Mouse (Mus musculus) forebrain, embryonic 16.5 days (tissue): ENCODE data around the gene Cpt1b. TPM values are rescaled to one million over a fixed set of nuclear protein-coding genes. Genes with fewer than 3 reads are reported as not detected.
A peak's percentile ranks its signal among the peaks of the same experiment; 100 is the strongest.

Experiments
- ATAC-seq: fragments of 200-750 bp; cut with Nextera tagmentation; 2 replicates; pipeline ENCODE4 v1.8.0; 2017; ENCODE audit warnings: mild to moderate bottlenecking, moderate library complexity
- H3K27ac ChIP-seq: fragments of 300-500 bp; sonication (generic); 2 replicates; pipeline ENCODE4 v1.5.1; 2014; ENCODE audit warnings: low read length, control low read depth
- H3K27me3 ChIP-seq: fragments of 300-500 bp; sonication (generic); replicated peaks from 2 replicates; pipeline ENCODE4 v1.6.1; 2014; ENCODE audit warnings: low read length; ENCODE audit not compliant: control insufficient read depth, insufficient read depth
- H3K36me3 ChIP-seq: fragments of 300-500 bp; sonication (generic); 2 replicates; pipeline ENCODE4 v1.6.1; 2014; ENCODE audit not compliant: control insufficient read depth, insufficient read depth
- H3K4me1 ChIP-seq: fragments of 300-500 bp; sonication (generic); replicated peaks from 2 replicates; pipeline ENCODE4 v1.6.1; 2014; ENCODE audit warnings: low read length; ENCODE audit not compliant: control insufficient read depth, insufficient read depth
- H3K4me2 ChIP-seq: fragments of 300-500 bp; sonication (generic); 2 replicates; pipeline ENCODE4 v1.6.1; 2014; ENCODE audit warnings: mild to moderate bottlenecking, low read length, control low read depth
- H3K4me3 ChIP-seq: fragments of 300-500 bp; sonication (generic); replicated peaks from 2 replicates; pipeline ENCODE4 v1.5.1; 2014; ENCODE audit warnings: mild to moderate bottlenecking, low read length, control low read depth
- H3K9ac ChIP-seq: fragments of 300-500 bp; sonication (generic); replicated peaks from 2 replicates; pipeline ENCODE4 v1.6.1; 2014; ENCODE audit warnings: low read depth, low read length, control low read depth
- H3K9me3 ChIP-seq: fragments of 300-500 bp; sonication (generic); 2 replicates; pipeline ENCODE4 v1.6.1; 2016; ENCODE audit warnings: low read length; ENCODE audit not compliant: control insufficient read depth
- WGBS: fragments of 180-500 bp; shearing (Covaris S2); extraction: QIAGEN DNeasy Blood & Tissue Kit; methylation state at CpG from one replicate; pipeline ENCODE4 v1.1.7; 2014; 5-methylcytosine and 5-hydroxymethylcytosine counted together
- polyA plus RNA-seq: library from polyadenylated mRNA; unstranded; fragments of >200 nt; fragmentation: Nextera tagmentation; extraction: Ambion mirVana; gene quantifications from 2 replicates; pipeline ENCODE4 v1.2.1, GENCODE M21; 2015

The Cpt1b gene
- polyA plus RNA-seq, 1 experiment from 2014 or later = 1.8 TPM

GRCm38 (mm10) chr15:89462176-89462575 is 36.5 kb upstream of the Cpt1b start:
- whole genome bisulfite sequencing = 87% methylated on average over 7 of the region's 7 CpGs
- Histone ChIP-seq H3K4me2 (no peak overlapping the region), H3K9me3 (no peaks in the 10 kb centered on the region), H3K4me3 (no peak overlapping the region), H3K9ac (no peak overlapping the region), H3K27ac (no peak overlapping the region), H3K4me1 (no peaks in the 10 kb centered on the region), H3K36me3 (peaks cover 36% of the 10 kb centered on the region), H3K27me3 (no peaks in the 10 kb centered on the region)
- no peak for ATAC-seq

GRCm38 (mm10) chr15:89461321-89461720 is 35.7 kb upstream of the Cpt1b start:
- peaks cover 42% of the 10 kb centered on the region for H3K36me3 ChIP-seq
- WGBS = 86% methylated on average over 15 of the region's 15 CpGs
- H3K27ac ChIP-seq = no peak overlapping the region
- H3K9ac ChIP-seq = no peak overlapping the region
- H3K4me2 ChIP-seq = no peak overlapping the region
- H3K27me3 ChIP-seq = no peaks in the 10 kb centered on the region
- no peak overlapping the region for H3K4me3 ChIP-seq
- no peak for ATAC-seq
- H3K9me3 ChIP-seq = no peaks in the 10 kb centered on the region
- H3K4me1 ChIP-seq = no peaks in the 10 kb centered on the region; the same call in 1 of the 2 replicates

GRCm38 (mm10) chr15:89460298-89460697 is 34.6 kb upstream of the Cpt1b start:
- H3K9ac ChIP-seq = no peak overlapping the region
- H3K36me3 ChIP-seq = peaks cover 42% of the 10 kb centered on the region
- WGBS = 77% methylated on average over 10 of the region's 10 CpGs
- no peak for ATAC-seq
- no peaks in the 10 kb centered on the region for H3K27me3 ChIP-seq
- H3K4me2 ChIP-seq = no peak overlapping the region
- no peak overlapping the region for H3K27ac ChIP-seq
- H3K4me3 ChIP-seq = no peak overlapping the region
- H3K4me1 ChIP-seq = peaks cover 8% of the 10 kb centered on the region
- H3K9me3 ChIP-seq = no peaks in the 10 kb centered on the region

GRCm38 (mm10) chr15:89459821-89460220 is 34.2 kb upstream of the Cpt1b start:
- H3K9me3 ChIP-seq = no peaks in the 10 kb centered on the region
- H3K4me3 ChIP-seq = no peak overlapping the region
- no peak for ATAC-seq
- WGBS = 90% methylated on average over 7 of the region's 7 CpGs
- H3K4me1 ChIP-seq = peaks cover 12% of the 10 kb centered on the region
- no peaks in the 10 kb centered on the region for H3K27me3 ChIP-seq
- H3K27ac ChIP-seq = no peak overlapping the region
- peaks cover 42% of the 10 kb centered on the region for H3K36me3 ChIP-seq
- H3K9ac ChIP-seq = no peak overlapping the region
- H3K4me2 ChIP-seq = no peak overlapping the region

GRCm38 (mm10) chr15:89458942-89459341 is 33.3 kb upstream of the Cpt1b start:
- Histone ChIP-seq H3K4me3 (no peak overlapping the region), H3K36me3 (peaks cover 42% of the 10 kb centered on the region), H3K9ac (no peak overlapping the region), H3K27me3 (no peaks in the 10 kb centered on the region), H3K9me3 (no peaks in the 10 kb centered on the region), H3K4me1 (peaks cover 15% of the 10 kb centered on the region), H3K27ac (no peak overlapping the region), H3K4me2 (no peak overlapping the region)
- no peak for ATAC-seq
- WGBS = 95% methylated on average over 15 of the region's 15 CpGs

- Histone ChIP-seq H3K27ac (no peak overlapping the region), H3K9me3 (no peaks in the 10 kb centered on the region), H3K9ac (no peak overlapping the region), H3K4me3 (peak overlapping the region; percentile 86), H3K4me1 (peaks cover 23% of the 10 kb centered on the region), H3K27me3 (no peaks in the 10 kb centered on the region), H3K4me2 (peak overlapping the region; percentile 88), H3K36me3 (peaks cover 25% of the 10 kb centered on the region)
- no peak for ATAC-seq
- 77% methylated on average over 6 of the region's 6 CpGs for WGBS
These were observed 30.0 kb upstream of the Cpt1b start for GRCm38 (mm10) chr15:89455642-89456041.

GRCm38 (mm10) chr15:89454857-89455256 is 29.2 kb upstream of the Cpt1b start:
- peaks cover 23% of the 10 kb centered on the region for H3K4me1 ChIP-seq
- H3K4me2 ChIP-seq = peak overlapping the region; percentile 88
- H3K4me3 ChIP-seq = peak overlapping the region; percentile 86
- peak; percentile 45 for ATAC-seq
- H3K9me3 ChIP-seq = no peaks in the 10 kb centered on the region
- H3K27ac ChIP-seq = no peak overlapping the region; the same call in 1 of the 2 replicates
- peaks cover 23% of the 10 kb centered on the region for H3K36me3 ChIP-seq
- H3K9ac ChIP-seq = peak overlapping the region; percentile 87
- H3K27me3 ChIP-seq = no peaks in the 10 kb centered on the region
- 9% methylated on average over 4 of the region's 6 CpGs for WGBS

GRCm38 (mm10) chr15:89453865-89454478 is 28.3 kb upstream of the Cpt1b start, which contains the start of gene Mapk8ip2:
Gene Mapk8ip2, plus strand, starts transcription at chr15:89453913.
- WGBS = under 1% methylated on average over 52 of the region's 53 CpGs
- Histone ChIP-seq H3K36me3 (peaks cover 16% of the 10 kb centered on the region), H3K4me1 (peaks cover 23% of the 10 kb centered on the region), H3K9ac (peak within 1 kb of the TSS; percentile 87), H3K9me3 (no peaks in the 10 kb centered on the region), H3K4me2 (peak within 1 kb of the TSS; percentile 88), H3K27ac (peak within 1 kb of the TSS; percentile 67), H3K27me3 (no peaks in the 10 kb centered on the region), H3K4me3 (peak within 1 kb of the TSS; percentile 86)
- ATAC-seq = peak; percentile 83

GRCm38 (mm10) chr15:89452906-89453864 is 27.5 kb upstream of the Cpt1b start:
- ATAC-seq = peak; percentile 65
- WGBS = 5% methylated on average over 24 of the region's 24 CpGs

More at GRCm38 (mm10) chr15:89452906-89453864, 27.5 kb upstream of the Cpt1b start:
- Histone ChIP-seq H3K4me3 (peak overlapping the region; percentile 86), H3K27ac (peak overlapping the region; percentile 67), H3K9me3 (no peaks in the 10 kb centered on the region), H3K4me2 (peak overlapping the region; percentile 88), H3K4me1 (peaks cover 23% of the 10 kb centered on the region), H3K27me3 (no peaks in the 10 kb centered on the region), H3K9ac (peak overlapping the region; percentile 87), H3K36me3 (peaks cover 13% of the 10 kb centered on the region)
